Mouse (Mus musculus) stomach, postnatal 0 days (tissue): ENCODE measurements around the gene Pnpla7.

Experiments
- CTCF ChIP-seq: IDR thresholded peaks from 2 replicates; pipeline ENCODE4 v1.5.1; 2016; ENCODE audit warnings: antibody characterized with exemption, low read depth, mild to moderate bottlenecking, moderate library complexity
- EP300 ChIP-seq: optimal IDR thresholded peaks from 2 replicates; pipeline ENCODE3; 2016; ENCODE audit warnings: antibody characterized with exemption

GRCm38 (mm10) chr2:25006767-25007166 lies 30.9 kb downstream of the Pnpla7 start:
- TF ChIP-seq CTCF (no peak), EP300 (no peak)
